In the genomic region with DNA sequence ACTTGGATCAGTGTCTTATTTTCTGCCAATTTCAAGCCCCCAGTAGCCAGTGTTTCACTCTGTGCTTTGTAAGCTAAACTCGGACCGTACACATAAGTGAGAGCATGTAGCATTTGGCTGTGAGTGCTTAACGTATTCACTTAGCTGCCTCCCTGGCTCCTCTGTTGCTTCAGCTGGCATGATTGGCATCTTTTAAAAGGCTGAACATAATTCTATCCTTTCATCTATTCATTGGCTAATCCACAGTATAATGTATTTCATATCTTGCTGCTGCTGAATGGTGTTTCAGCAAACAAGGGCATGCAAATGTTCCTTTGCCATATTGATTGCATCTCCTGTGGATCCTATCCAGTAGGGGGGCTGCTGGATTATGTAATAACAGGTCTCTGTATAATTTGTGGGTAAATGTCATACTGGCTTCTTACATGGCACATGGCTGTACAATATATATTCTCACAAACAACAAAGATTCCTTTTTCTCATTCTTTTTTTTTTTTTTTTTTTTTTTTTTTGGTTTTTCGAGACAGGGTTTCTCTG, we compare ENCODE assay signal across 14 mouse cellular contexts.
"Had no signal": no experiment of that assay in that cellular context is flagged by ENCODE, and none has a peak within 500 bp of the region (broad histone marks: within the 10 kb centered on the region; RNA-seq: fewer than 3 reads in every experiment).

No protein-coding gene starts in this region.

- H3K4me3 ChIP-seq: layer of hippocampus, adult 2 months; limb, embryonic 15.5 days; liver, embryonic 12.5 days; midbrain, embryonic 12.5 days had no signal

- DNase-seq: kidney, adult 9 months; kidney, postnatal 36 days; layer of hippocampus, postnatal 36 days; lung, embryonic 14.5 days; lung, postnatal 10 days; lung, postnatal 4 days; right cerebral cortex, postnatal 25 days; thymus, postnatal 4 days had no signal

- H3K27ac ChIP-seq: kidney, postnatal 0 days; layer of hippocampus, adult 2 months; limb, embryonic 15.5 days; liver, embryonic 12.5 days; midbrain, embryonic 12.5 days; stomach, postnatal 0 days had no signal

- H3K4me2 ChIP-seq: limb, embryonic 15.5 days; liver, embryonic 12.5 days; lung, embryonic 14.5 days; midbrain, embryonic 12.5 days had no signal

- H3K4me1 ChIP-seq: limb, embryonic 15.5 days; liver, embryonic 12.5 days had no signal

- ATAC-seq: liver, embryonic 12.5 days had no signal

- H3K36me3 ChIP-seq: limb, embryonic 15.5 days; liver, embryonic 12.5 days; midbrain, embryonic 12.5 days had no signal

- H3K9ac ChIP-seq: limb, embryonic 15.5 days; liver, embryonic 12.5 days; lung, embryonic 14.5 days; midbrain, embryonic 12.5 days had no signal

- H3K27me3 ChIP-seq: limb, embryonic 15.5 days; liver, embryonic 12.5 days; midbrain, embryonic 12.5 days had no signal

- H3K9me3 ChIP-seq: limb, embryonic 15.5 days; liver, embryonic 12.5 days; midbrain, embryonic 12.5 days had no signal
